Mouse (Mus musculus): ENCODE data around the gene Nhp2.

GRCm38 (mm10) chr11:51615601-51616000, 3.9 kb upstream of the Nhp2 start:
- TF ChIP-seq CTCF (IDR thresholded peaks at IDR 0.05; ENCODE audit: borderline replicate concordance, insufficient read depth, low read length) (no peak), POLR2A (IDR thresholded peaks at IDR 0.05; ENCODE audit: low read depth, low read length) (peak; percentile 97)

Measured in embryonic fibroblast, embryonic 13.5 days (primary cell).